Mouse (Mus musculus): ENCODE measurements at regions not wholly inside any gene's neighbourhood (a gene's known extent, or its start where the extent isn't known, plus 50 kb on each side); places are given as distances from the start of the nearest gene placed in this dataset.

DNA sequence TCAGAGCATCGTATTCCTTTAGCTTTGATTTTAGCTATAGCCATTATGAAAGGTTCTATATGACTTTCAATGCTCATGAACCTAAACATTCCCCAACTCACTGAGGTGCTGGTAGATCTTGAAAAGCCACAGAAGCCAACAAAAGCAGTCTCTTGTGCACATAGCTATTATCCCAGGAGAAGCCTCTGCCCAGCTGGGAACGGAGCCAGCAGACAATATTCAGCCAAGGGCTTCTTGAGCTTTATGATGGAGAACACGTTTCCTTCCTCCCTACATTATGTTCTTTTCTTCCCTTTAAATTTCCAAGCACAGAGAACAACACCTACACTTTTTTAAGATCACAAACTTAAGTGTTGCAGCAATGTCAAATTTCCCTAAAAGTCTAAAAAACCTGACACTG is 3321.1 kb upstream of the Gm7489 start:
- Histone ChIP-seq H3K4me3 (ENCODE audit: insufficient read depth, low read length) (no peak overlapping the region), H3K4me1 (ENCODE audit: control insufficient read depth, insufficient read depth, low read length) (no peaks in the 10 kb centered on the region), H3K27ac (ENCODE audit: insufficient read depth, low read length) (no peak overlapping the region)
- TF ChIP-seq POLR2A (IDR thresholded peaks at IDR 0.05; ENCODE audit: extremely low read depth, insufficient read depth, low read length) (no peak), CTCF (IDR thresholded peaks at IDR 0.05; ENCODE audit: extremely low read depth, insufficient read depth, low read length) (no peak)

DNA sequence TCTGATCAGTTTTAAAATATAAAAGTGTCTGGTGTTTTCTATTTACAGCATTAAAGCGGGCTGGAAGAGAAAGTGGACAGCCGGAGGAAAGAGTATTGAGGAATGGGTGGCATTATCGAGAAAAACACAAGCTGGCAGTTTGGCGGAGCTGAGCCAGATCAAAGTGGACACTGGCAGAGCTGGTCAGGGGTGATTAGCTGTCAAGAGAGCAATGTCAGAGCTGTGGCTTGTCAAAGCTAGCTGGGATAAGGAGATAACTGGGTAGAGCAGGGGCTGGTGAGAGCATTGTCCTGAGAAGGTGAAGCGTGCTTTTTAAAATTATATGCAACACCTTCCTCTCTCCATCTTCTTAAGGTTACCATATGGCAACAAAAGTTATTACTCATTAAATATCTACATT is 3303.9 kb upstream of the Gm7489 start:
- no peak overlapping the region for H3K4me3 ChIP-seq (ENCODE audit: insufficient read depth, low read length)
- H3K27ac ChIP-seq (ENCODE audit: insufficient read depth, low read length): no peak overlapping the region
- no peaks in the 10 kb centered on the region for H3K4me1 ChIP-seq (ENCODE audit: control insufficient read depth, insufficient read depth, low read length)
- TF ChIP-seq CTCF (IDR thresholded peaks at IDR 0.05; ENCODE audit: extremely low read depth, insufficient read depth, low read length) (no peak), POLR2A (IDR thresholded peaks at IDR 0.05; ENCODE audit: extremely low read depth, insufficient read depth, low read length) (no peak)

DNA sequence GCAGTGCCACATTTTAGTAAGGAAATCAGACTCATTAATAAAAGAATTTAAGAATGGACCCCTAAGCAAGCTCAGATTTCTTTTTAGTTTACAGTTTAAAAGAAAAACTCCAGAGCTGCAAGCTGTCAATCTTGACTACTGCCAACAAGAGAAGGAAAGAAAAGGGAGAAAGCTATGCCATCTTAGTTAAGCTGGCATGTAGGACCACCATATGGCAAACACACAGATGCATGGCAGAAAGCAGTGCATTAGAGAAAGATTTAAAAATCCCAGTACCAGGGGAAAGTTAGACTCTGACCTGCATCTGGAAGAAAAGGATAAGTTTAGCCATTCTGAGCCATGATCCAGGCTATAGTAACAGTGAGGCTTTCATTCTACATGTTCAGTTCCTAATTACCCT is 3300.8 kb upstream of the Gm7489 start:
- no peak for TF ChIP-seq POLR2A (IDR thresholded peaks at IDR 0.05; ENCODE audit: extremely low read depth, insufficient read depth, low read length)
- TF ChIP-seq CTCF (IDR thresholded peaks at IDR 0.05; ENCODE audit: extremely low read depth, insufficient read depth, low read length): no peak
- H3K27ac ChIP-seq (ENCODE audit: insufficient read depth, low read length): no peak overlapping the region
- no peak overlapping the region for H3K4me3 ChIP-seq (ENCODE audit: insufficient read depth, low read length)
- no peaks in the 10 kb centered on the region for H3K4me1 ChIP-seq (ENCODE audit: control insufficient read depth, insufficient read depth, low read length)

DNA sequence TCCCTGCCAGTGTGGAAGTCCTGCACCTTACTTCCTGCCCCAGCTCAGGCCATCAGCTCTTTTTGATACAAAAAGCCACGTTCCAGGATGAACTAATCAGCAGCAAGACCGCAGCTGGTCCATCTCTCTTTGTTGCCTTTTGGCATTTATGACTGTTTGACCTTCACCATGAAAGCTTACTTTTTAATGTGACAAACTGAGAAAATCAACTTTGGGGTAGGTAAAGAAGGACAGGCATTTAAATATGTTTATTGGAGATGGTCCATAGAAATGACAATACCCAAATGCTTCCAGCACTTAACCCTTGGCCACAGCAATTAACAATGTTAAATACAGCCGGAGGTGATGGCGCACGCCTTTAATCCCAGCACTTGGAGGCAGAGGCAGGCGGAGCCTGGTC is 3299.2 kb upstream of the Gm7489 start:
- Histone ChIP-seq H3K4me3 (ENCODE audit: insufficient read depth, low read length) (no peak overlapping the region), H3K27ac (ENCODE audit: insufficient read depth, low read length) (no peak overlapping the region), H3K4me1 (ENCODE audit: control insufficient read depth, insufficient read depth, low read length) (no peaks in the 10 kb centered on the region)
- TF ChIP-seq POLR2A (IDR thresholded peaks at IDR 0.05; ENCODE audit: extremely low read depth, insufficient read depth, low read length) (no peak), CTCF (IDR thresholded peaks at IDR 0.05; ENCODE audit: extremely low read depth, insufficient read depth, low read length) (no peak)

Measured in cortical plate, adult 2 months (tissue).